Mouse (Mus musculus) kidney, adult 2 months (tissue): ENCODE results near the gene Bpifb9b.

Experiments
- CTCF ChIP-seq: fragments of 200-500 bp; conservative IDR thresholded peaks from 2 replicates; pipeline ENCODE4 v1.5.1; 2011; ENCODE audit warnings: low read depth, mild to moderate bottlenecking, control low read depth, low read length, moderate library complexity, mixed read lengths; ENCODE audit not compliant: insufficient read depth, insufficient read length
- POLR2A ChIP-seq: fragments of 200-500 bp; IDR thresholded peaks from one replicate; pipeline ENCODE4 v1.6.1; 2011; ENCODE audit warnings: low read depth, low read length, control low read depth

DNA sequence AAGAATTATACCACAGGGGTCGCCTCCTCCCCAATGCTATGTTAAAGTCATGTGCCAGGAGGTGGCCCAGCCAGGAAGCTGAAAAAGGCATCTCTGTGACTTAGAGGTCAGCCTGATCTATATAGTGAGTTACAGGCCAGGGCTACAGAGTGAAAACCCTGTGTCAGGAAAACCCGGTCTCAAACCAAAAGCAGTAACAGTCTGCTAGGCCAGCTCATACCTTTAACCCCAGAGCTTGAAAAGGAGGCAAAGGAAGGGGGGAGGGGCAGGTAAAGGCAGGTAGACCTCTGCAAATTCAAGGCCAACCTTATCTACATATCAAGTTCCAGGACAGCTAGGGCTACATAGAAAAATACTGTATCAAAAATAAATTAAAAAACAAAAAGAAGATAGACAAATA lies 32.3 kb downstream of the Bpifb9b start:
- TF ChIP-seq CTCF = no peak
- TF ChIP-seq POLR2A = no peak
